Mouse (Mus musculus): ENCODE data around the gene Itgb3bp. TPM values are rescaled to one million over a fixed set of nuclear protein-coding genes. Genes with fewer than 3 reads are reported as not detected.
A peak's percentile ranks its signal among the peaks of the same experiment; 100 is the strongest.

Itgb3bp gene
- polyA plus RNA-seq, 1 experiment from 2014 or later = 12.2 TPM

GRCm38 (mm10) chr4:99953904-99954303, 24.3 kb upstream of the Itgb3bp start:
- no peaks in the 10 kb centered on the region for H3K36me3 ChIP-seq (replicated peaks)
- no peak overlapping the region for H3K4me3 ChIP-seq
- H3K27me3 ChIP-seq (replicated peaks) = no peaks in the 10 kb centered on the region
- no peak overlapping the region for H3K9ac ChIP-seq
- 94% methylated on average over 2 of the region's 2 CpGs for WGBS
- H3K4me2 ChIP-seq = no peak overlapping the region
- no peaks in the 10 kb centered on the region for H3K9me3 ChIP-seq
- H3K4me1 ChIP-seq = no peaks in the 10 kb centered on the region
- ATAC-seq (replicated peaks) = no peak
- no peak overlapping the region for H3K27ac ChIP-seq

- Histone ChIP-seq H3K4me1 (no peaks in the 10 kb centered on the region), H3K27me3 (replicated peaks) (no peaks in the 10 kb centered on the region), H3K9ac (no peak overlapping the region), H3K4me3 (no peak overlapping the region), H3K9me3 (no peaks in the 10 kb centered on the region), H3K36me3 (replicated peaks) (no peaks in the 10 kb centered on the region), H3K4me2 (no peak overlapping the region), H3K27ac (no peak overlapping the region)
- WGBS = 96% methylated on average over 1 of the region's 1 CpGs
- no peak for ATAC-seq (replicated peaks)
Measured at GRCm38 (mm10) chr4:99947896-99948295, 18.3 kb upstream of the Itgb3bp start.

DNA sequence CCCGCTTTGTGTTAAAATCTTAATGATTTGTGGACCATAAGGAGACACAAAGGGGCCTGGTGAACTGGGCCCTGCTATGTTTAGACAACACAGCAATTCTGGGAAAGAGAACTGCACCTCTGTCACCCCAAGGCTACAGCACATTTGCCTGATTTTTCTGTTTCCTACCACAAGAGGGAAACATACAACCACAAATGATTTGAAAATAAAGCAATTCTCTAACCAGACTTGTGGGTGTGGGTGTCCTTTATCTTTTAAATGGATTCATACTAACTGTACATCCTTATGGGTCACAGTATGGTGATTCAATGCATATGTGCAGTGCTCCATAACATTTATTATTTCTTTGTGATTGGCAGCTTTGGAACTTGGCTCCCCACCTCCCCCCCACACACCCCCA, 17.6 kb upstream of the Itgb3bp start:
- no peak overlapping the region for H3K27ac ChIP-seq
- H3K9me3 ChIP-seq = no peaks in the 10 kb centered on the region
- 85% methylated on average over 1 of the region's 1 CpGs for WGBS
- H3K4me1 ChIP-seq = no peaks in the 10 kb centered on the region
- no peaks in the 10 kb centered on the region for H3K27me3 ChIP-seq (replicated peaks)
- no peak overlapping the region for H3K4me2 ChIP-seq
- no peaks in the 10 kb centered on the region for H3K36me3 ChIP-seq (replicated peaks)
- H3K4me3 ChIP-seq = no peak overlapping the region
- no peak overlapping the region for H3K9ac ChIP-seq
- peak; percentile 34; the same call in 1 of the 2 replicates for ATAC-seq (replicated peaks)

GRCm38 (mm10) chr4:99946516-99946915, 16.9 kb upstream of the Itgb3bp start:
- Histone ChIP-seq H3K27me3 (replicated peaks) (no peaks in the 10 kb centered on the region), H3K27ac (no peak overlapping the region), H3K4me2 (no peak overlapping the region), H3K9me3 (no peaks in the 10 kb centered on the region), H3K4me1 (no peaks in the 10 kb centered on the region), H3K4me3 (no peak overlapping the region), H3K9ac (no peak overlapping the region), H3K36me3 (replicated peaks) (no peaks in the 10 kb centered on the region)
- ATAC-seq (replicated peaks) = no peak
- WGBS = 92% methylated on average over 2 of the region's 2 CpGs

- H3K27ac ChIP-seq = no peak overlapping the region
- WGBS = 94% methylated on average over 7 of the region's 7 CpGs
- no peak overlapping the region for H3K9ac ChIP-seq
- no peak overlapping the region for H3K4me3 ChIP-seq
- H3K9me3 ChIP-seq = no peaks in the 10 kb centered on the region
- H3K27me3 ChIP-seq (replicated peaks) = no peaks in the 10 kb centered on the region
- no peaks in the 10 kb centered on the region for H3K4me1 ChIP-seq
- no peak overlapping the region for H3K4me2 ChIP-seq
- no peaks in the 10 kb centered on the region for H3K36me3 ChIP-seq (replicated peaks)
- no peak for ATAC-seq (replicated peaks)
Measured at GRCm38 (mm10) chr4:99945011-99945410, 15.4 kb upstream of the Itgb3bp start.

DNA sequence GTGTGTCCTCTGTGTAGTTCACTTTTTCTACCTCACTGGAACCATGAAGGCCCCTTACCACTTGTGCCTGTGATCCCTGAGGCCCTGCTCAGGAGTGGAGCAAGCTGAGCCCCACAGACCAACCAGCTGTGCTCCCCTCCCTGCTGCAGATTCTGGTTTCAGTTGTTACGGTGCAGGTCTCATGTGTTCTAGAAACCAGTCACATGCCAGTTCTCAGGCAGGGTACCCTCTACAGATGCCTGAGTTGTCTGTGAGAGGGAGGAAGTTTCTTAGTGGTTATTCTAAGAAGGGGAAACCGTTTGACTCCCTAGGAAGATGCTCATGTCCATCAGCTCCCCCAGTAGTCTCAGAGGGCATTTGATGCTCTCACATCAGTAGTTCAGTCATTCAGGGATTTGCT, 15.0 kb upstream of the Itgb3bp start:
- Histone ChIP-seq H3K36me3 (replicated peaks) (no peaks in the 10 kb centered on the region), H3K9ac (no peak overlapping the region), H3K4me2 (no peak overlapping the region), H3K27ac (no peak overlapping the region), H3K27me3 (replicated peaks) (no peaks in the 10 kb centered on the region), H3K9me3 (no peaks in the 10 kb centered on the region), H3K4me1 (no peaks in the 10 kb centered on the region), H3K4me3 (no peak overlapping the region)
- 76% methylated on average over 2 of the region's 2 CpGs for WGBS
- no peak for ATAC-seq (replicated peaks)

GRCm38 (mm10) chr4:99941655-99942414, 12.2 kb upstream of the Itgb3bp start:
- no peaks in the 10 kb centered on the region for H3K27me3 ChIP-seq (replicated peaks)
- H3K4me1 ChIP-seq = no peaks in the 10 kb centered on the region
- WGBS = 82% methylated on average over 10 of the region's 10 CpGs
- ATAC-seq (replicated peaks) = no peak; the same call in 1 of the 2 replicates
- H3K9ac ChIP-seq = no peak overlapping the region
- no peaks in the 10 kb centered on the region for H3K9me3 ChIP-seq
- no peak overlapping the region for H3K4me3 ChIP-seq
- no peak overlapping the region for H3K27ac ChIP-seq
- no peaks in the 10 kb centered on the region for H3K36me3 ChIP-seq (replicated peaks)
- H3K4me2 ChIP-seq = no peak overlapping the region

GRCm38 (mm10) chr4:99939711-99940505, 10.3 kb upstream of the Itgb3bp start:
- no peak overlapping the region for H3K27ac ChIP-seq
- H3K4me1 ChIP-seq = no peaks in the 10 kb centered on the region
- no peak for ATAC-seq (replicated peaks)
- H3K4me2 ChIP-seq = no peak overlapping the region
- no peak overlapping the region for H3K9ac ChIP-seq
- no peak overlapping the region for H3K4me3 ChIP-seq
- H3K9me3 ChIP-seq = no peaks in the 10 kb centered on the region
- H3K27me3 ChIP-seq (replicated peaks) = no peaks in the 10 kb centered on the region
- WGBS = 48% methylated on average over 16 of the region's 16 CpGs
- no peaks in the 10 kb centered on the region for H3K36me3 ChIP-seq (replicated peaks)

GRCm38 (mm10) chr4:99936278-99936677, 6.7 kb upstream of the Itgb3bp start:
- Histone ChIP-seq H3K4me2 (no peak overlapping the region), H3K4me3 (no peak overlapping the region), H3K4me1 (peaks cover 3% of the 10 kb centered on the region; the same call in 1 of the 2 replicates), H3K27me3 (replicated peaks) (no peaks in the 10 kb centered on the region), H3K9me3 (no peaks in the 10 kb centered on the region), H3K9ac (no peak overlapping the region), H3K27ac (no peak overlapping the region), H3K36me3 (replicated peaks) (no peaks in the 10 kb centered on the region)
- WGBS = 97% methylated on average over 5 of the region's 5 CpGs
- ATAC-seq (replicated peaks) = no peak

GRCm38 (mm10) chr4:99934859-99935258, 5.2 kb upstream of the Itgb3bp start:
- no peak overlapping the region for H3K4me3 ChIP-seq
- 0 out of 2 replicates have a peak, but pooled peaks cover 2% of the 10 kb centered on the region for H3K27me3 ChIP-seq (replicated peaks)
- H3K27ac ChIP-seq = no peak overlapping the region
- no peak overlapping the region for H3K4me2 ChIP-seq
- no peaks in the 10 kb centered on the region for H3K9me3 ChIP-seq
- H3K36me3 ChIP-seq (replicated peaks) = no peaks in the 10 kb centered on the region
- H3K9ac ChIP-seq = no peak overlapping the region
- WGBS = 95% methylated on average over 7 of the region's 7 CpGs
- H3K4me1 ChIP-seq = peaks cover 17% of the 10 kb centered on the region; the same call in 1 of the 2 replicates
- no peak for ATAC-seq (replicated peaks)

- ATAC-seq (replicated peaks) = no peak
- 0 out of 2 replicates have a peak, but pooled peaks cover 2% of the 10 kb centered on the region for H3K27me3 ChIP-seq (replicated peaks)
- 83% methylated on average over 4 of the region's 4 CpGs for WGBS
- no peak overlapping the region for H3K9ac ChIP-seq
- no peaks in the 10 kb centered on the region for H3K9me3 ChIP-seq
- no peak overlapping the region for H3K4me2 ChIP-seq
- no peak overlapping the region for H3K4me3 ChIP-seq
- no peak overlapping the region for H3K27ac ChIP-seq
- no peaks in the 10 kb centered on the region for H3K36me3 ChIP-seq (replicated peaks)
- H3K4me1 ChIP-seq = peaks cover 17% of the 10 kb centered on the region; the same call in 1 of the 2 replicates
Measured at GRCm38 (mm10) chr4:99931807-99932206, 2.2 kb upstream of the Itgb3bp start.

DNA sequence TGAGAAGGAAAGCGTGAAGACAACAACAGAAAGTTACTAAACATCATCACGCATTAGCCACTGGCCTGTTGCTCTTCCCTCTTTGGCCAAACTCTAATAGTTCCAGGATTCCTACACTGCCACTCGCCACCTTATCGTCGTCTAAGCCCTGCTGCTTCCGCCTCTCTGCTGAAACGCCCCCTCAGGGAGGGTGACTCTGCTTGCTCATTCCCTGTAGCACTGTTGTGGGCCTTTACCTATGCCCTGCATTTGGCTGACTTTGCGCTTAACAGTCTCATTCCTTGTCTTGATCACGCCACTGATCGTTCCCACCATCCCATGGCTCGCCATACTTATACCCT, 1.6 kb upstream of the Itgb3bp start:
- Histone ChIP-seq H3K4me2 (peak overlapping the region; percentile 96), H3K36me3 (replicated peaks) (no peaks in the 10 kb centered on the region), H3K4me1 (peaks cover 17% of the 10 kb centered on the region; the same call in 1 of the 2 replicates), H3K4me3 (no peak overlapping the region), H3K9me3 (no peaks in the 10 kb centered on the region), H3K27ac (no peak overlapping the region), H3K9ac (no peak overlapping the region), H3K27me3 (replicated peaks) (0 out of 2 replicates have a peak, but pooled peaks cover 2% of the 10 kb centered on the region)
- ATAC-seq (replicated peaks) = no peak
- WGBS = 66% methylated on average over 11 of the region's 11 CpGs

Measured in midbrain, embryonic 15.5 days (tissue).